ENCODE assay signal across 13 mouse cellular contexts in genomic region chr10:71339463-71339862, GRCm38 (mm10). TPM values are rescaled to one million over a fixed set of nuclear protein-coding genes. Genes with fewer than 3 reads are reported as not detected.
DNase-seq lines count a peak whose midpoint lies in the region; ATAC-seq and TF ChIP-seq lines count a peak whose summit lies in the region.
"Had no signal": no experiment of that assay in that cellular context is flagged by ENCODE, and none has a peak within 500 bp of the region (broad histone marks: within the 10 kb centered on the region; RNA-seq: fewer than 3 reads in every experiment).

No protein-coding gene starts in this region.

- H3K27ac ChIP-seq in kidney, adult 2 months (ENCODE audit: insufficient read depth, low read depth, low read length): peak overlapping the region; percentile 98
- H3K27ac ChIP-seq: hindbrain, postnatal 0 days had no signal

- no peak for TF ChIP-seq CTCF in kidney, adult 2 months (conservative IDR thresholded peaks at IDR 0.05; ENCODE audit: insufficient read depth, insufficient read length, low read depth, low read length)

- WGBS in kidney, adult 2 months: 24% methylated on average over 4 of the region's 4 CpGs

- ATAC-seq in activated CD4-positive, CD25-positive, alpha-beta regulatory T cell, adult 4 months: peak; percentile 45
- ATAC-seq in megakaryocyte, adult 5-6 weeks (ENCODE audit: poor library complexity, severe bottlenecking): peak; percentile 37; the same call in 1 of the 2 replicates
- ATAC-seq: forebrain, postnatal 0 days; hindbrain, postnatal 0 days had no signal

- no peaks in the 10 kb centered on the region for H3K27me3 ChIP-seq in kidney, adult 2 months (replicated peaks; ENCODE audit: control insufficient read depth, insufficient read depth, low read length)

- TF ChIP-seq POLR2A in kidney, adult 2 months (IDR thresholded peaks at IDR 0.05; ENCODE audit: low read depth, low read length): no peak

- H3K4me3 ChIP-seq in kidney, adult 2 months (ENCODE audit: insufficient read depth, low read depth, low read length): no peak overlapping the region
- H3K4me3 ChIP-seq: erythroblast, embryonic 14.5 days had no signal

- no peak for DNase-seq in kidney, adult 2 months
- DNase-seq in kidney, postnatal 4 days: no peak
- DNase-seq in B cell, adult 2 months: peak; percentile 10 to 14
- DNase-seq in frontal cortex, adult 2 months (ENCODE audit: extremely low spot score in 1 of 2, low spot score in 1 of 2): no peak
- DNase-seq in adrenal gland, adult 18-20 months (ENCODE audit: low spot score in 2 of 2): no peak
- no peak for DNase-seq in embryo, embryonic 10.5 days (ENCODE audit: low spot score)
- DNase-seq: embryo, embryonic 11 days; forebrain, postnatal 0 days; lung, adult 2 months had no signal

- no peaks in the 10 kb centered on the region; the same call in 1 of the 2 replicates for H3K36me3 ChIP-seq in kidney, adult 2 months (ENCODE audit: control insufficient read depth, insufficient read depth, low read length)

- peaks cover 41% of the 10 kb centered on the region for H3K4me1 ChIP-seq in kidney, adult 2 months (ENCODE audit: control insufficient read depth, insufficient read depth, low read length)

RNA-seq across cellular contexts. Expression of gene Cisd1, which starts 5.3 kb away (rescaled TPM):
- polyA plus RNA-seq in kidney, adult 2 months (2012; rRNA removed): 299 and 319 TPM in 2 replicates
- 10 to 100 TPM; 34.7 to 43.2 TPM for polyA plus RNA-seq in activated CD4-positive, CD25-positive, alpha-beta regulatory T cell, adult 4 months (2017; shearing (Covaris generic))
- 42.5 and 45.0 TPM in 2 replicates for total RNA-seq in megakaryocyte, adult 5-6 weeks (2015)
- 15.2 and 22.8 TPM in 2 replicates for total RNA-seq in megakaryocyte, adult 5-6 weeks (2017)
- 167 and 178 TPM in 2 replicates for polyA plus RNA-seq in frontal cortex, adult 2 months (2012; rRNA removed)
- 100 to 1,000 TPM; 112 to 135 TPM for total RNA-seq in adrenal gland, adult 18-20 months (2021)

RNA-seq across cellular contexts. Expression of gene Ipmk, which starts 8.1 kb away (rescaled TPM):
- 31.1 and 34.6 TPM in 2 replicates for polyA plus RNA-seq in kidney, adult 2 months (2012; rRNA removed)
- 1 to 10 TPM; 2.8 to 3.1 TPM for polyA plus RNA-seq in activated CD4-positive, CD25-positive, alpha-beta regulatory T cell, adult 4 months (2017; shearing (Covaris generic))
- 46.7 and 49.8 TPM in 2 replicates for total RNA-seq in megakaryocyte, adult 5-6 weeks (2015)
- total RNA-seq in megakaryocyte, adult 5-6 weeks (2017): 53.6 and 55.4 TPM in 2 replicates
- 16.3 and 18.5 TPM in 2 replicates for polyA plus RNA-seq in frontal cortex, adult 2 months (2012; rRNA removed)
- 10 to 100 TPM; 12.9 to 14.4 TPM for total RNA-seq in adrenal gland, adult 18-20 months (2021)

RNA-seq across cellular contexts. Expression of gene Ube2d1, which starts 54.4 kb away (rescaled TPM):
- polyA plus RNA-seq in kidney, adult 2 months (2012; rRNA removed): 23.8 and 26.7 TPM in 2 replicates
- polyA plus RNA-seq in activated CD4-positive, CD25-positive, alpha-beta regulatory T cell, adult 4 months (2017; shearing (Covaris generic)): 10 to 100 TPM; 17.8 to 19.7 TPM
- 87.2 and 91.7 TPM in 2 replicates for total RNA-seq in megakaryocyte, adult 5-6 weeks (2015)
- total RNA-seq in megakaryocyte, adult 5-6 weeks (2017): 17.7 and 18.7 TPM in 2 replicates
- polyA plus RNA-seq in frontal cortex, adult 2 months (2012; rRNA removed): 96.7 and 106 TPM in 2 replicates
- total RNA-seq in adrenal gland, adult 18-20 months (2021): 10 to 100 TPM; 15.2 to 18.3 TPM
- polyA plus RNA-seq: erythroblast, embryonic 14.5 days had no signal

Comparison
In these comparisons a context has a peak if more than half of its experiments do, and no peak if none do; other contexts are left out.
1. DNase-seq: peak in B cell, adult 2 months (2 of 2); none in kidney, adult 2 months (single experiment), kidney, postnatal 4 days (0 of 2), frontal cortex, adult 2 months (0 of 2), adrenal gland, adult 18-20 months (0 of 2) and embryo, embryonic 10.5 days (single experiment).